Comparison of ENCODE assay signal across 33 mouse cellular contexts in genomic region chr7:16631932-16632331, GRCm38 (mm10). TPM values are rescaled to one million over a fixed set of nuclear protein-coding genes. Genes with fewer than 3 reads are reported as not detected.
DNase-seq lines count a peak whose midpoint lies in the region; ATAC-seq and TF ChIP-seq lines count a peak whose summit lies in the region.
"Had no signal": no experiment of that assay in that cellular context is flagged by ENCODE, and none has a peak within 500 bp of the region (broad histone marks: within the 10 kb centered on the region; RNA-seq: fewer than 3 reads in every experiment).

No protein-coding gene starts in this region.

- H3K4me1 ChIP-seq in kidney, postnatal 0 days (replicated peaks; ENCODE audit: insufficient read depth, low read length) = no peaks in the 10 kb centered on the region
- peaks cover 14% of the 10 kb centered on the region for H3K4me1 ChIP-seq in E14TG2a.4 (replicated peaks; ENCODE audit: low read depth, low read length)
- peaks cover 0 to 3% of the 10 kb centered on the region in 2 experiments; a peak in 2 of 4 replicates for H3K4me1 ChIP-seq in MEL (ENCODE audit: control insufficient read depth in 1 of 2, insufficient read depth in 2 of 2, low read length in 2 of 2)
- H3K4me1 ChIP-seq: intestine, embryonic 15.5 days; limb, embryonic 15.5 days; midbrain, embryonic 12.5 days had no signal

- no peak for ATAC-seq in kidney, postnatal 0 days (replicated peaks; ENCODE audit: low FRiP score, low read depth)
- ATAC-seq: intestine, embryonic 15.5 days had no signal

- H3K9me3 ChIP-seq in kidney, postnatal 0 days (replicated peaks; ENCODE audit: low read length) = no peaks in the 10 kb centered on the region
- H3K9me3 ChIP-seq in E14TG2a.4 (ENCODE audit: low read length) (no peaks in the 10 kb centered on the region), MEL (replicated peaks; ENCODE audit: insufficient read depth, low read length) (no peaks in the 10 kb centered on the region)
- H3K9me3 ChIP-seq: embryonic facial prominence, embryonic 15.5 days; G1E; heart, embryonic 10.5 days; hindbrain, embryonic 15.5 days; intestine, embryonic 15.5 days; limb, embryonic 15.5 days; midbrain, embryonic 12.5 days had no signal

- 72% methylated on average over 4 of the region's 4 CpGs for WGBS in kidney, postnatal 0 days

- TF ChIP-seq EP300 in MEL (IDR thresholded peaks at IDR 0.05; ENCODE audit: low read depth in 1 of 2, low read length in 2 of 2) = no peak

- H3K9ac ChIP-seq in kidney, postnatal 0 days (ENCODE audit: low read depth, low read length) = no peak overlapping the region
- H3K9ac ChIP-seq in MEL (ENCODE audit: control insufficient read depth, low read depth, low read length, poor library complexity, severe bottlenecking) = no peak overlapping the region
- H3K9ac ChIP-seq: embryonic facial prominence, embryonic 15.5 days; hindbrain, embryonic 15.5 days; intestine, embryonic 15.5 days; limb, embryonic 15.5 days; midbrain, embryonic 12.5 days had no signal

- no peaks in the 10 kb centered on the region for H3K36me3 ChIP-seq in kidney, postnatal 0 days (ENCODE audit: insufficient read depth, low read length)
- no peaks in the 10 kb centered on the region for H3K36me3 ChIP-seq in E14TG2a.4 (ENCODE audit: insufficient read depth, low read length)
- peaks cover 0 to 3% of the 10 kb centered on the region in 2 experiments; a peak in 1 of 4 replicates for H3K36me3 ChIP-seq in MEL (ENCODE audit: control insufficient read depth in 1 of 2, insufficient read depth in 2 of 2, low read length in 2 of 2)
- H3K36me3 ChIP-seq: embryonic facial prominence, embryonic 15.5 days; G1E; heart, embryonic 10.5 days; hindbrain, embryonic 15.5 days; intestine, embryonic 15.5 days; limb, embryonic 15.5 days; midbrain, embryonic 12.5 days had no signal

- no peak; the same call in 1 of the 2 replicates for TF ChIP-seq RAD21 in MEL (IDR thresholded peaks at IDR 0.05; ENCODE audit: low read depth, low read length)

- DNase-seq in kidney, postnatal 0 days (ENCODE audit: low spot score) = no peak
- no peak for DNase-seq in kidney, postnatal 10 days
- peak; percentile 37 for DNase-seq in MEL (ENCODE audit: low read depth, low spot score)
- DNase-seq in naive thymus-derived CD4-positive, alpha-beta T cell, adult 2 months (ENCODE audit: low read depth) = peak; percentile 28
- no peak for DNase-seq in frontal cortex, postnatal 14 days (ENCODE audit: low spot score in 2 of 2)
- DNase-seq in right cerebral cortex, adult 18-20 months = no peak
- DNase-seq: adrenal gland, postnatal 25 days; cerebellum, adult 9-10 months; kidney, adult 9 months; kidney, postnatal 4 days; layer of hippocampus, adult 9-11 months; left cerebral cortex, postnatal 4 days; lung, adult 18-20 months; lung, postnatal 14 days; right cerebral cortex, postnatal 14 days; thymus, postnatal 36 days had no signal

- no peaks in the 10 kb centered on the region for H3K27me3 ChIP-seq in kidney, postnatal 0 days (ENCODE audit: insufficient read depth, low read length)
- no peaks in the 10 kb centered on the region for H3K27me3 ChIP-seq in E14TG2a.4 (ENCODE audit: insufficient read depth, low read length)
- no peaks in the 10 kb centered on the region; a peak in 1 of 4 replicates for H3K27me3 ChIP-seq in MEL (ENCODE audit: control insufficient read depth in 1 of 2, insufficient read depth in 2 of 2, low read length in 2 of 2)
- H3K27me3 ChIP-seq: embryonic facial prominence, embryonic 15.5 days; hindbrain, embryonic 15.5 days; intestine, embryonic 15.5 days; limb, embryonic 15.5 days had no signal

- no peak for TF ChIP-seq POLR2A in MEL (IDR thresholded peaks at IDR 0.05; ENCODE audit: control insufficient read depth in 1 of 2, insufficient read depth in 1 of 2, low read depth in 1 of 2, low read length in 2 of 2, poor library complexity in 1 of 2)

- no peak overlapping the region for H3K4me2 ChIP-seq in kidney, postnatal 0 days (ENCODE audit: low read length)
- H3K4me2 ChIP-seq: embryonic facial prominence, embryonic 15.5 days; hindbrain, embryonic 15.5 days; intestine, embryonic 15.5 days; limb, embryonic 15.5 days; midbrain, embryonic 12.5 days had no signal

- H3K4me3 ChIP-seq in kidney, postnatal 0 days (replicated peaks; ENCODE audit: low read depth, low read length) = no peak overlapping the region
- H3K4me3 ChIP-seq in E14TG2a.4 (replicated peaks; ENCODE audit: low read length) (no peak overlapping the region), MEL (ENCODE audit: control insufficient read depth in 1 of 2, insufficient read depth in 1 of 2, low read depth in 2 of 2, low read length in 2 of 2) (no peak overlapping the region)
- H3K4me3 ChIP-seq: embryonic facial prominence, embryonic 15.5 days; heart, embryonic 10.5 days; hindbrain, embryonic 15.5 days; intestine, embryonic 15.5 days; left cerebral cortex, adult 2 months; limb, embryonic 15.5 days; midbrain, embryonic 12.5 days had no signal

- 0 out of 2 replicates have a peak, but pooled peaks have one; percentile 8 for TF ChIP-seq CTCF in kidney, postnatal 0 days (IDR thresholded peaks at IDR 0.05; ENCODE audit: low read depth)
- TF ChIP-seq CTCF in E14TG2a.4 (conservative IDR thresholded peaks at IDR 0.05; ENCODE audit: low read length) = peak; percentile 46
- TF ChIP-seq CTCF in MEL (IDR thresholded peaks at IDR 0.05 in 2 of 3, conservative IDR thresholded peaks at IDR 0.05 in 1 of 3; ENCODE audit: control insufficient read depth in 1 of 3, insufficient read depth in 1 of 3, low read depth in 2 of 3, low read length in 3 of 3, poor library complexity in 1 of 3, severe bottlenecking in 1 of 3) = peak; percentile 23 to 52 (median 40)

- H3K27ac ChIP-seq in kidney, postnatal 0 days = no peak overlapping the region
- no peak overlapping the region for H3K27ac ChIP-seq in MEL (ENCODE audit: control insufficient read depth, low read depth, low read length)
- H3K27ac ChIP-seq: embryonic facial prominence, embryonic 15.5 days; heart, embryonic 10.5 days; hindbrain, embryonic 15.5 days; intestine, embryonic 15.5 days; left cerebral cortex, adult 2 months; limb, embryonic 15.5 days; midbrain, embryonic 12.5 days had no signal

- no peaks in the 10 kb centered on the region for H3K79me2 ChIP-seq in MEL (ENCODE audit: control insufficient read depth, insufficient read depth, low read length, poor library complexity)

TF ChIP-seq in MEL, 35 proteins besides CTCF, POLR2A, EP300 and RAD21:
- TF ChIP-seq ELF1 (IDR thresholded peaks at IDR 0.05; ENCODE audit: low read depth, low read length) (no peak), TCF12 (IDR thresholded peaks at IDR 0.05; ENCODE audit: low read depth, low read length) (no peak), TBP (IDR thresholded peaks at IDR 0.05; ENCODE audit: low read depth, low read length) (no peak), GATA1 (IDR thresholded peaks at IDR 0.05; ENCODE audit: low read depth, low read length) (no peak), GABPA (IDR thresholded peaks at IDR 0.05; ENCODE audit: low read depth, low read length) (no peak), ZKSCAN1 (IDR thresholded peaks at IDR 0.05; ENCODE audit: low read depth, low read length) (no peak), MXI1 (IDR thresholded peaks at IDR 0.05; ENCODE audit: low read depth, low read length) (no peak), JUND (IDR thresholded peaks at IDR 0.05; ENCODE audit: low read depth, low read length) (no peak), NRF1 (IDR thresholded peaks at IDR 0.05; ENCODE audit: insufficient read depth, low read depth, low read length, poor library complexity, severe bottlenecking) (no peak), MYB (IDR thresholded peaks at IDR 0.05; ENCODE audit: low read depth, low read length) (no peak), ZMIZ1 (IDR thresholded peaks at IDR 0.05; ENCODE audit: low read depth, low read length) (no peak), MYC (IDR thresholded peaks at IDR 0.05; ENCODE audit: low read depth, low read length) (no peak), RCOR1 (IDR thresholded peaks at IDR 0.05; ENCODE audit: low read depth, low read length) (no peak), SMC3 (IDR thresholded peaks at IDR 0.05; ENCODE audit: low read depth, low read length) (no peak), CHD2 (IDR thresholded peaks at IDR 0.05; ENCODE audit: low read length) (no peak)

RNA-seq across cellular contexts. Expression of gene Arhgap35, which starts 17.1 kb away (rescaled TPM):
- polyA plus RNA-seq in kidney, postnatal 0 days (2015; fragmentation: Nextera tagmentation; extraction: Ambion mirVana) = 10.3 and 10.9 TPM in 2 replicates
- 6.7 and 7.4 TPM in 2 replicates for total RNA-seq in MEL (2012; rRNA removed)
- polyA plus RNA-seq in MEL (2012; ENCODE audit: insufficient read depth in 1 of 2, insufficient read length in 2 of 2, low read depth in 1 of 2, low replicate concordance in 2 of 2, missing spikeins in 1 of 2) = 10 to 100 TPM in 1 of 2 experiments, not detected in 1; 13.4 TPM

RNA-seq across cellular contexts. Expression of gene Ceacam15, which starts 43.6 kb away (rescaled TPM):
- not detected in 2 replicates for polyA plus RNA-seq in kidney, postnatal 0 days (2015; fragmentation: Nextera tagmentation; extraction: Ambion mirVana)
- not detected in 2 replicates for total RNA-seq in MEL (2012; rRNA removed)
- polyA plus RNA-seq in MEL (2012; ENCODE audit: insufficient read depth in 1 of 2, insufficient read length in 2 of 2, low read depth in 1 of 2, low replicate concordance in 2 of 2, missing spikeins in 1 of 2) = not detected
- total RNA-seq: adrenal gland, postnatal 25 days; common myeloid progenitor, adult 5-6 weeks; gastrocnemius, adult 18-20 months; hematopoietic stem cell, adult 5-6 weeks; left cerebral cortex, adult 2 months; left cerebral cortex, postnatal 4 days; megakaryocyte progenitor cell, adult 5-6 weeks; monocyte, adult 5-6 weeks had no signal
- polyA plus RNA-seq: C2C12; embryonic facial prominence, embryonic 15.5 days; G1E; gonadal fat pad, adult 2 months; hindbrain, embryonic 15.5 days; intestine, embryonic 15.5 days; limb, embryonic 15.5 days; midbrain, embryonic 12.5 days; neural tube, embryonic 11.5 days had no signal

Comparison
In these comparisons a context has a peak if more than half of its experiments do, and no peak if none do; other contexts are left out.
1. DNase-seq: peak in MEL (single experiment) and naive thymus-derived CD4-positive, alpha-beta T cell, adult 2 months (single experiment); none in kidney, postnatal 0 days (single experiment), kidney, postnatal 10 days (single experiment), frontal cortex, postnatal 14 days (0 of 2) and right cerebral cortex, adult 18-20 months (single experiment).
2. Peak in every context shown above with its lines, with median percentiles within 50 percentile points of each other: CTCF ChIP-seq.